Mouse (Mus musculus): ENCODE measurements around the gene P2ry2.
A peak's percentile ranks its signal among the peaks of the same experiment; 100 is the strongest.

DNA sequence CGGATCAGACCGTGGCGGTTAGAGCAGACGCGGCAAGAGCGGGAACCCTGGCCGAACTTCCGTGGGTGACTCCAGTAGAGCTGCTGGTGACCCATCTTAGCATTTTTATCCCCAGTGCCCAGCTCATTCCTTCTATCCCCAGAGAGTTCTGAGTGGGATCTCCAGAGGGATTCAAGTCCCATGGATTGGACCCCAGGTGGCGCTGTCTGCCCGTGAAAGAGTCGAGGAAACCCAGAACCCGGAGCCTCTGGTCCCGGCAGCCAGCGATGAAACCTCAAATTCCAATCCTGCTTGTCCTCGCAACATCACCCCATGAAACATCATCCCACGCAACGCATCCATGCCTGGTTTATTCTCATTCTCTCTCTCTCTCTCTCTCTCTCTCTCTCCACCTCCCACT, 48.7 kb upstream of the P2ry2 start:
- TF ChIP-seq CTCF (IDR thresholded peaks at IDR 0.05; ENCODE audit: low read depth) (peak; percentile 85), EP300 (IDR thresholded peaks at IDR 0.05; ENCODE audit: low read depth) (no peak)

Data from heart, postnatal 0 days (tissue).